Mouse (Mus musculus) forebrain, embryonic 10.5 days (tissue): ENCODE measurements around the gene Nfib. TPM values are rescaled to one million over a fixed set of nuclear protein-coding genes. Genes with fewer than 3 reads are reported as not detected.
A peak's percentile ranks its signal among the peaks of the same experiment; 100 is the strongest.

Experiments used
- DNase-seq: peaks from one replicate; pipeline ENCODE4 v3.0.0-alpha.2; 2017; ENCODE audit warnings: low spot score; ENCODE audit errors: extremely low spot score
- H3K27ac ChIP-seq: fragments of 300-500 bp; sonication (generic); 2 replicates; pipeline ENCODE4 v1.5.1; 2016; ENCODE audit warnings: mild to moderate bottlenecking
- H3K27me3 ChIP-seq: fragments of 300-500 bp; sonication (generic); 2 replicates; pipeline ENCODE4 v1.6.1; 2016; ENCODE audit warnings: mild to moderate bottlenecking; ENCODE audit not compliant: poor library complexity, severe bottlenecking
- H3K36me3 ChIP-seq: fragments of 300-500 bp; sonication (generic); replicated peaks from 2 replicates; pipeline ENCODE4 v1.6.1; 2016; ENCODE audit warnings: mild to moderate bottlenecking, moderate library complexity
- H3K4me1 ChIP-seq: fragments of 300-500 bp; sonication (generic); 2 replicates; pipeline ENCODE4 v1.6.1; 2016
- H3K4me3 ChIP-seq: fragments of 300-500 bp; sonication (generic); 2 replicates; pipeline ENCODE4 v1.5.1; 2016; ENCODE audit warnings: mild to moderate bottlenecking, moderate library complexity
- H3K9me3 ChIP-seq: fragments of 300-500 bp; sonication (generic); 2 replicates; pipeline ENCODE4 v1.6.1; 2016; ENCODE audit warnings: mild to moderate bottlenecking, moderate library complexity
- WGBS: fragments of 180-500 bp; shearing (Covaris S2); methylation state at CpG from one replicate; pipeline ENCODE4 v1.1.7; 2016; 5-methylcytosine and 5-hydroxymethylcytosine counted together
- polyA plus RNA-seq: library from polyadenylated mRNA; unstranded; fragments of >200 nt; fragmentation: Nextera tagmentation; extraction: Ambion mirVana; gene quantifications from 2 replicates; pipeline ENCODE4 v1.2.1, GENCODE M21; 2016

Nfib gene
- polyA plus RNA-seq, 1 experiment from 2014 or later, result 21.8 TPM

DNA sequence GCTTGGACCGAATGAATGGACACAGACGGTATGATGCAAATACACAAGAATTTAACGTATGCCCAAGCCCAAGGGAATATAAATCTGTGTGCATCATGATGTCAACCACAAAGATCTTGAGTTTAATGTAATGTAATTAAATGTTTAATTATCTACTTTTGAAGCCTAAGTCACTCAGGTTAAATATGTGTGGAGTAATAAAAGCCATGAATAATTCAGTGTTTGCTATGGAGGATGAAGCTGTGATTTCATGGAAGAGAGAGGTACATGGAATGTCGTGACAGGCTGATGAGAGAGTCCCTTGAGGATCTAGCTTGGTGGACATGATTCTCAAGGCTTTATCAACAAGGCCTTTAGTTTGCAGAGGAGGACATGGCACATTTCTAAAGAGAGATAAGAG is 67.9 kb downstream of the Nfib start:
- 96% methylated on average over 4 of the region's 4 CpGs for WGBS
- H3K27ac ChIP-seq, result no peak overlapping the region
- H3K4me3 ChIP-seq, result no peak overlapping the region
- no peaks in the 10 kb centered on the region for H3K27me3 ChIP-seq
- H3K9me3 ChIP-seq, result no peaks in the 10 kb centered on the region
- H3K36me3 ChIP-seq, result no peaks in the 10 kb centered on the region
- no peak for DNase-seq
- H3K4me1 ChIP-seq, result peaks cover 6% of the 10 kb centered on the region; the same call in 1 of the 2 replicates

- no peaks in the 10 kb centered on the region for H3K27me3 ChIP-seq
- no peak for DNase-seq
- peaks cover 6% of the 10 kb centered on the region; the same call in 1 of the 2 replicates for H3K4me1 ChIP-seq
- no peaks in the 10 kb centered on the region for H3K36me3 ChIP-seq
- no peak overlapping the region for H3K27ac ChIP-seq
- WGBS, result 44% methylated on average over 5 of the region's 5 CpGs
- H3K9me3 ChIP-seq, result no peaks in the 10 kb centered on the region
- H3K4me3 ChIP-seq, result no peak overlapping the region
Measured at GRCm38 (mm10) chr4:82636658-82637057, 68.9 kb downstream of the Nfib start.

GRCm38 (mm10) chr4:82635881-82636280 is 69.7 kb downstream of the Nfib start:
- Histone ChIP-seq H3K27me3 (no peaks in the 10 kb centered on the region), H3K27ac (no peak overlapping the region), H3K9me3 (no peaks in the 10 kb centered on the region), H3K4me3 (no peak overlapping the region), H3K4me1 (peaks cover 6% of the 10 kb centered on the region; the same call in 1 of the 2 replicates), H3K36me3 (no peaks in the 10 kb centered on the region)
- WGBS, result 76% methylated on average over 5 of the region's 5 CpGs
- no peak for DNase-seq

- H3K4me3 ChIP-seq, result no peak overlapping the region
- H3K9me3 ChIP-seq, result no peaks in the 10 kb centered on the region
- no peaks in the 10 kb centered on the region for H3K27me3 ChIP-seq
- DNase-seq, result no peak
- no peaks in the 10 kb centered on the region for H3K36me3 ChIP-seq
- H3K27ac ChIP-seq, result no peak overlapping the region
- H3K4me1 ChIP-seq, result peaks cover 6% of the 10 kb centered on the region; the same call in 1 of the 2 replicates
- WGBS, result 97% methylated on average over 11 of the region's 11 CpGs
Measured at GRCm38 (mm10) chr4:82635118-82635517, 70.4 kb downstream of the Nfib start.

DNA sequence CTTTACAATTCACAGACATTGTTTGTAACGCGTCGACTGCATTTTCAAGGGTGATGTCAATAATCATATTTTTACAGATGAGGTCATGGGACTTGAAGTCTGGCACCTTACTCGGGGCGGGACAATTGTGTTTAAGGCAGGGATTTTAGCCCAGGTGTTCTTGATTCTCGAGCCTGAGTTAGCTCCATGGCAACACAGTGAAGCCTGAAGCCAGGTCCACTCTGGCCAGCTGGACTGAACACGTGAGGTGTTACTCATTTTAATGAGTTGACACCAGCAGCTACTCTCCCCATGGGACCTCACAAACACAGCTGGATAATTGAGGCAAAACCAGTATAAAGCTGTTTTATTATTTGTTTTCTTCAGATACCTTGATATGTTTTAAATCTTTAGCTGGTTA is 71.2 kb downstream of the Nfib start:
- Histone ChIP-seq H3K4me3 (no peak overlapping the region), H3K36me3 (no peaks in the 10 kb centered on the region), H3K4me1 (peaks cover 6% of the 10 kb centered on the region; the same call in 1 of the 2 replicates), H3K27ac (no peak overlapping the region), H3K9me3 (no peaks in the 10 kb centered on the region), H3K27me3 (no peaks in the 10 kb centered on the region)
- WGBS, result 81% methylated on average over 7 of the region's 7 CpGs
- no peak for DNase-seq

DNA sequence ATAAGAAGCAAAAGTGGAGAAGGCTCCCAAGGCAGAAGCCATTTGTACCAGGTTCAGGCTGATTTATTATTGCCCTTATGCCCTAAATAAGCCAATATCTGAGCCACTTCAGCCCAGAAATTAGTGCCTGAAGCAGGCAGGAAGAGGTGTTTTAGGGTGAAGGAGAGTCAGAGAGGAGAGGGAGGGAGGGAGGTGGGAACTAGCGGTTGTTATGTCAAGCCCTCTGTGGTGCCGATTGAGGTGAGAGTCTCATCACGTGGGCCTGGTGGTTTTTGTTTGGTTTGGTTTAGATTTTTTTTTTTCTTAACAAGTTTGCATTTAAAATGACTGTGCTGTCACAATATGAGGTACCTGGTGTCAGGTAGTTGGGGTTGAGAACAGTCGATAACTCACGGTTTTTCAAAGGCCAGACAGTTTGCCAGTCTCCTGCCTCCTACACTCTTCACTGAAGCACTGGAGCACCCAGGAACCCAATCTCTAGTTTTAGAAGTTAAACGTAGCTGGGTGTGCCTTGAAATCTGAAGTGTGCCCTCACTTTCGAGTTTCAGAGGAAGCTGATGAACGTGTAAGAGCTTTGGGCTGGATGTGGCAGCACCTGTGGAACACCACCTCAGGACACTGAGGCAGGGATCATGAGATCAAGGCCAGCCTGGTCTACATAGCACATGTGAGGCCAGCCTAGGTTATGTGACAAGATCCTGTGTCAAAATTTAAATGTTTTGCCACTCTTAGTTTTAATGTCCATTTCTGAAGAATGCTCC is 81.1 kb downstream of the Nfib start:
- peaks cover 10% of the 10 kb centered on the region; the same call in 1 of the 2 replicates for H3K4me1 ChIP-seq
- H3K36me3 ChIP-seq, result no peaks in the 10 kb centered on the region
- no peaks in the 10 kb centered on the region for H3K9me3 ChIP-seq
- H3K4me3 ChIP-seq, result no peak overlapping the region
- H3K27ac ChIP-seq, result no peak overlapping the region
- H3K27me3 ChIP-seq, result no peaks in the 10 kb centered on the region
- no peak for DNase-seq
- WGBS, result 87% methylated on average over 8 of the region's 8 CpGs

DNA sequence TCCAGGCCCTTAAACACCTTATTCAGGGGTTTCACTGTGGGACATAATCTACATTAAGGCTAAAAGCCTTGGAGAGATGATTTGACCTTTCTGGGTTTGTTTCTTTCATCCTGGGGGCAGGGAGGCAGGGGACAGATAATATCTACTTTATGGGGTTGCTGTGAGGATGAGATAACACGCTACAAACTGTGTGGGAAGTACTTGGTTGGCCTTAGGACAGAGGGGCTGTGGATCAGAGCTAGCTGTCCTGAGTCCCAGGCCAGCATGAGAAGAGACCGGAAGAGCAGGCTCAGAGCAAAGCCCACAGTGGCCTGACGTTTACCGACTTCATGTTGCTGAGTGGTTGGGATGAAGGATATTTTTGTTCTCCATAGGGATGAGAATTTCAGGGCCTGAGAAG is 81.7 kb downstream of the Nfib start:
- no peak for DNase-seq
- Histone ChIP-seq H3K4me1 (peaks cover 13% of the 10 kb centered on the region; the same call in 1 of the 2 replicates), H3K4me3 (no peak overlapping the region), H3K36me3 (no peaks in the 10 kb centered on the region), H3K9me3 (no peaks in the 10 kb centered on the region), H3K27ac (no peak overlapping the region; the same call in 1 of the 2 replicates), H3K27me3 (no peaks in the 10 kb centered on the region)
- 89% methylated on average over 4 of the region's 4 CpGs for WGBS

DNA sequence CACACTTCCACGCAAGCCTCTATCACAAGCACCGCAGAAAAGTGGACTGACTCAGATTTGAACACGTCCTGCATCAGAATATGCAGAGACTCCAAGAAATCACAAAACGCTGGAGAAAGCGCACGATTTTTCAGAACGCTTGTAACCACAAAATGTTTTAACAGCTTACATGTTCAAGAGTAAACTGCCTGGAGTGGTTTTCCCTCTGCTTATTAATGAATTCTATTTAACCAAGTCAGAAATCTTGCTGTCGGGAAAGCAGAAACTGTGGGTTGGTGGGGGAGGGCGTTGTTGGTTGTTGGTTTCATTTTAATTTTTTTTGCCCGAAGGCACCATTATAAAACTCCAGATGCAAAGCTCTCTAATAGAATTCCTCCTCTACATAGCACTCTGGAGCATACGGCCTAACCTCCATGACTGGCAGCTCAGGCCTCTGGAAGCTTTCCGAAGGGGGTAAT is 82.4 kb downstream of the Nfib start:
- Histone ChIP-seq H3K27ac (peak overlapping the region; percentile 61; the same call in 1 of the 2 replicates), H3K9me3 (no peaks in the 10 kb centered on the region), H3K4me1 (peaks cover 18% of the 10 kb centered on the region), H3K36me3 (no peaks in the 10 kb centered on the region), H3K27me3 (no peaks in the 10 kb centered on the region), H3K4me3 (no peak overlapping the region)
- no peak for DNase-seq
- 93% methylated on average over 12 of the region's 12 CpGs for WGBS

- no peak for DNase-seq
- Histone ChIP-seq H3K9me3 (no peaks in the 10 kb centered on the region), H3K27ac (peak overlapping the region; percentile 61), H3K36me3 (no peaks in the 10 kb centered on the region), H3K4me1 (peaks cover 20% of the 10 kb centered on the region), H3K27me3 (no peaks in the 10 kb centered on the region), H3K4me3 (no peak overlapping the region)
- 44% methylated on average over 3 of the region's 3 CpGs for WGBS
Measured at GRCm38 (mm10) chr4:82622321-82622836, 83.2 kb downstream of the Nfib start.

DNA sequence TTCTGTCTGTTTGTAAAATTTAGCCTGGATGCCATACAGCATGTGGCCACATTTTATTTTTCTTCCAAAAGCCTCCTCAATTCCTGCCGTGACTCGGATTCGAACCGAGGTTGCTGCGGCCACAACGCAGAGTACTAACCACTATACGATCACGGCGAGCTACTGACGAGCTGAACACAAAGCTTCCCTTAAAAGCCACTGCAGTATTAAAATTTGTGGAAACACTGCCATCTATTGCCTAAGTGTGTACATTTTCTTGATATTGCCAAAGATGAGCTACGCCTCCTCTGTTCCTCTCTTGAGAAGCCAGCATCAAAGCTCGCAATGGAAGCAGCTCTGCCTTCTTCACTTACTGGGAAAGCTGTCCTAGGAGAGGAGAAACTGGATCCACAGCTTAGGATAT is 86.0 kb downstream of the Nfib start:
- H3K36me3 ChIP-seq, result no peaks in the 10 kb centered on the region
- DNase-seq, result no peak
- H3K27ac ChIP-seq, result no peak overlapping the region
- no peaks in the 10 kb centered on the region for H3K27me3 ChIP-seq
- peaks cover 24% of the 10 kb centered on the region for H3K4me1 ChIP-seq
- WGBS, result 78% methylated on average over 12 of the region's 12 CpGs
- no peak overlapping the region for H3K4me3 ChIP-seq
- no peaks in the 10 kb centered on the region for H3K9me3 ChIP-seq

- Histone ChIP-seq H3K27ac (no peak overlapping the region), H3K4me3 (no peak overlapping the region), H3K9me3 (no peaks in the 10 kb centered on the region), H3K27me3 (no peaks in the 10 kb centered on the region), H3K4me1 (peaks cover 30% of the 10 kb centered on the region), H3K36me3 (no peaks in the 10 kb centered on the region)
- no peak for DNase-seq
- WGBS, result 84% methylated on average over 2 of the region's 2 CpGs
Measured at GRCm38 (mm10) chr4:82619003-82619402, 86.5 kb downstream of the Nfib start.

- Histone ChIP-seq H3K4me1 (peaks cover 28% of the 10 kb centered on the region), H3K4me3 (no peak overlapping the region), H3K36me3 (no peaks in the 10 kb centered on the region), H3K27me3 (0 out of 2 replicates have a peak, but pooled peaks cover 1% of the 10 kb centered on the region), H3K27ac (no peak overlapping the region), H3K9me3 (no peaks in the 10 kb centered on the region)
- 95% methylated on average over 10 of the region's 10 CpGs for WGBS
- DNase-seq, result no peak
Measured at GRCm38 (mm10) chr4:82617257-82617656, 88.3 kb downstream of the Nfib start.

GRCm38 (mm10) chr4:82615712-82616111 is 89.8 kb downstream of the Nfib start:
- peaks cover 26% of the 10 kb centered on the region for H3K4me1 ChIP-seq
- 89% methylated on average over 5 of the region's 5 CpGs for WGBS
- H3K9me3 ChIP-seq, result no peaks in the 10 kb centered on the region
- H3K36me3 ChIP-seq, result no peaks in the 10 kb centered on the region
- no peak for DNase-seq
- H3K27ac ChIP-seq, result no peak overlapping the region
- H3K4me3 ChIP-seq, result no peak overlapping the region
- H3K27me3 ChIP-seq, result peaks cover 10% of the 10 kb centered on the region
